Comparison of ENCODE assay signal across 24 mouse cellular contexts in genomic region chr14:86844075-86844474, GRCm38 (mm10).
A peak's percentile ranks its signal among the peaks of the same experiment; 100 is the strongest.
DNase-seq lines count a peak whose midpoint lies in the region; ATAC-seq and TF ChIP-seq lines count a peak whose summit lies in the region.
"Had no signal": no experiment of that assay in that cellular context is flagged by ENCODE, and none has a peak within 500 bp of the region (broad histone marks: within the 10 kb centered on the region; RNA-seq: fewer than 3 reads in every experiment).

No protein-coding gene starts in this region.

- peak; percentile 72 to 73 for ATAC-seq in hematopoietic stem cell, adult 5-6 weeks (replicated peaks in 1 of 2; ENCODE audit: insufficient read depth in 1 of 2, low FRiP score in 2 of 2, low TSS enrichment in 1 of 2, low read depth in 1 of 2, poor library complexity in 2 of 2, severe bottlenecking in 2 of 2)
- ATAC-seq: forebrain, embryonic 15.5 days; hindbrain, embryonic 16.5 days; intestine, embryonic 15.5 days had no signal

- DNase-seq in MEL (ENCODE audit: low read depth, low spot score) = peak; percentile 39
- DNase-seq in splenic B cell, adult 2 months (ENCODE audit: low read depth, low spot score) = peak; percentile 8
- no peak for DNase-seq in ovary, adult 18-20 months (ENCODE audit: low spot score)
- no peak for DNase-seq in right cerebral cortex, postnatal 14 days
- DNase-seq in layer of hippocampus, adult 11-12 months (ENCODE audit: low spot score) = no peak
- DNase-seq: adrenal gland, adult 2 months; adrenal gland, postnatal 14 days; cerebellum, adult 11 months; cerebellum, adult 2 months; cerebellum, postnatal 10 days; cerebellum, postnatal 36 days; gastrocnemius, postnatal 25 days; heart, adult 2 months had no signal

- no peak for TF ChIP-seq CTCF in MEL (IDR thresholded peaks at IDR 0.05 in 2 of 3, conservative IDR thresholded peaks at IDR 0.05 in 1 of 3; ENCODE audit: control insufficient read depth in 1 of 3, insufficient read depth in 1 of 3, low read depth in 2 of 3, low read length in 3 of 3, poor library complexity in 1 of 3, severe bottlenecking in 1 of 3)

- H3K27me3 ChIP-seq in MEL (ENCODE audit: control insufficient read depth in 1 of 2, insufficient read depth in 2 of 2, low read length in 2 of 2) = no peaks in the 10 kb centered on the region
- no peaks in the 10 kb centered on the region for H3K27me3 ChIP-seq in splenic B cell, adult 2 months (ENCODE audit: control insufficient read depth, insufficient read depth, low read length, poor library complexity, severe bottlenecking)
- H3K27me3 ChIP-seq: embryonic facial prominence, embryonic 13.5 days; forebrain, embryonic 12.5 days; forebrain, embryonic 15.5 days; hindbrain, embryonic 13.5 days; intestine, embryonic 15.5 days had no signal

- no peak for TF ChIP-seq EP300 in MEL (IDR thresholded peaks at IDR 0.05; ENCODE audit: low read depth in 1 of 2, low read length in 2 of 2)

- no peak overlapping the region for H3K27ac ChIP-seq in MEL (ENCODE audit: control insufficient read depth, low read depth, low read length)
- H3K27ac ChIP-seq: embryonic facial prominence, embryonic 13.5 days; forebrain, embryonic 12.5 days; forebrain, embryonic 15.5 days; heart, adult 2 months; heart, embryonic 10.5 days; hindbrain, embryonic 10.5 days; hindbrain, embryonic 13.5 days; intestine, embryonic 15.5 days had no signal

- H3K79me2 ChIP-seq in MEL (ENCODE audit: control insufficient read depth, insufficient read depth, low read length, poor library complexity) = no peaks in the 10 kb centered on the region

- TF ChIP-seq POLR2A in MEL (IDR thresholded peaks at IDR 0.05; ENCODE audit: control insufficient read depth in 1 of 2, insufficient read depth in 1 of 2, low read depth in 1 of 2, low read length in 2 of 2, poor library complexity in 1 of 2) = no peak

- no peak for TF ChIP-seq RAD21 in MEL (IDR thresholded peaks at IDR 0.05; ENCODE audit: low read depth, low read length)

- no peak overlapping the region for H3K4me3 ChIP-seq in MEL (ENCODE audit: control insufficient read depth in 1 of 2, insufficient read depth in 1 of 2, low read depth in 2 of 2, low read length in 2 of 2)
- H3K4me3 ChIP-seq: embryonic facial prominence, embryonic 13.5 days; erythroblast, embryonic 14.5 days; forebrain, embryonic 12.5 days; forebrain, embryonic 15.5 days; heart, adult 2 months; heart, embryonic 10.5 days; hindbrain, embryonic 10.5 days; hindbrain, embryonic 13.5 days; intestine, embryonic 15.5 days had no signal

- no peaks in the 10 kb centered on the region for H3K9me3 ChIP-seq in MEL (replicated peaks; ENCODE audit: insufficient read depth, low read length)
- H3K9me3 ChIP-seq: embryonic facial prominence, embryonic 13.5 days; forebrain, embryonic 12.5 days; forebrain, embryonic 15.5 days; G1E; heart, embryonic 10.5 days; hindbrain, embryonic 10.5 days; hindbrain, embryonic 13.5 days; intestine, embryonic 15.5 days had no signal

- no peak overlapping the region for H3K9ac ChIP-seq in MEL (ENCODE audit: control insufficient read depth, low read depth, low read length, poor library complexity, severe bottlenecking)
- H3K9ac ChIP-seq: embryonic facial prominence, embryonic 13.5 days; forebrain, embryonic 12.5 days; forebrain, embryonic 15.5 days; hindbrain, embryonic 13.5 days; intestine, embryonic 15.5 days had no signal

- H3K36me3 ChIP-seq in MEL (ENCODE audit: control insufficient read depth in 1 of 2, insufficient read depth in 2 of 2, low read length in 2 of 2) = peaks cover 0 to 10% of the 10 kb centered on the region in 2 experiments; a peak in 2 of 4 replicates
- no peaks in the 10 kb centered on the region for H3K36me3 ChIP-seq in splenic B cell, adult 2 months (ENCODE audit: control insufficient read depth, insufficient read depth, low read length, poor library complexity, severe bottlenecking)
- H3K36me3 ChIP-seq: embryonic facial prominence, embryonic 13.5 days; forebrain, embryonic 12.5 days; forebrain, embryonic 15.5 days; heart, embryonic 10.5 days; hindbrain, embryonic 10.5 days; hindbrain, embryonic 13.5 days; intestine, embryonic 15.5 days had no signal

- peaks cover 3 to 5% of the 10 kb centered on the region in 2 experiments for H3K4me1 ChIP-seq in MEL (ENCODE audit: control insufficient read depth in 1 of 2, insufficient read depth in 2 of 2, low read length in 2 of 2)
- H3K4me1 ChIP-seq: embryonic facial prominence, embryonic 13.5 days; forebrain, embryonic 12.5 days; forebrain, embryonic 15.5 days; heart, embryonic 10.5 days; hindbrain, embryonic 10.5 days; hindbrain, embryonic 13.5 days; intestine, embryonic 15.5 days had no signal

TF ChIP-seq in MEL, 35 proteins besides CTCF, POLR2A, EP300 and RAD21:
- no peak for TF ChIP-seq TCF12 (IDR thresholded peaks at IDR 0.05; ENCODE audit: low read depth, low read length)
- no peak for TF ChIP-seq MAX (IDR thresholded peaks at IDR 0.05; ENCODE audit: low read length)
- no peak for TF ChIP-seq USF2 (IDR thresholded peaks at IDR 0.05; ENCODE audit: borderline replicate concordance in 1 of 2, insufficient read depth in 1 of 2, low read depth in 1 of 2, low read length in 2 of 2)
- TF ChIP-seq UBTF (IDR thresholded peaks at IDR 0.05; ENCODE audit: borderline replicate concordance, insufficient read depth, low read depth, low read length) = no peak
- TF ChIP-seq ETS1 (IDR thresholded peaks at IDR 0.05; ENCODE audit: low read depth, low read length) = no peak
- TF ChIP-seq TBP (IDR thresholded peaks at IDR 0.05; ENCODE audit: low read depth, low read length) = no peak
- no peak for TF ChIP-seq NRF1 (IDR thresholded peaks at IDR 0.05; ENCODE audit: insufficient read depth, low read depth, low read length, poor library complexity, severe bottlenecking)
- no peak for TF ChIP-seq BHLHE40 (IDR thresholded peaks at IDR 0.05; ENCODE audit: borderline replicate concordance, low read depth, low read length)
- TF ChIP-seq RCOR1 (IDR thresholded peaks at IDR 0.05; ENCODE audit: low read depth, low read length) = no peak
- no peak for TF ChIP-seq POLR2AphosphoS2 (IDR thresholded peaks at IDR 0.05; ENCODE audit: low read length)
- TF ChIP-seq ZKSCAN1 (IDR thresholded peaks at IDR 0.05; ENCODE audit: low read depth, low read length) = no peak
- no peak for TF ChIP-seq MEF2A (IDR thresholded peaks at IDR 0.05; ENCODE audit: extremely low read depth, insufficient replicate concordance, low read depth, low read length, poor library complexity, severe bottlenecking)

Comparison
In these comparisons a context has a peak if more than half of its experiments do, and no peak if none do; other contexts are left out.
1. DNase-seq: peak in MEL (single experiment) and splenic B cell, adult 2 months (single experiment); none in ovary, adult 18-20 months (single experiment), right cerebral cortex, postnatal 14 days (single experiment) and layer of hippocampus, adult 11-12 months (single experiment).